Mouse (Mus musculus): ENCODE data around the gene Rmnd1. TPM values are rescaled to one million over a fixed set of nuclear protein-coding genes. Genes with fewer than 3 reads are reported as not detected.

The Rmnd1 gene
- total RNA-seq, 1 experiment from 2014 or later, result 57.0 TPM

DNA sequence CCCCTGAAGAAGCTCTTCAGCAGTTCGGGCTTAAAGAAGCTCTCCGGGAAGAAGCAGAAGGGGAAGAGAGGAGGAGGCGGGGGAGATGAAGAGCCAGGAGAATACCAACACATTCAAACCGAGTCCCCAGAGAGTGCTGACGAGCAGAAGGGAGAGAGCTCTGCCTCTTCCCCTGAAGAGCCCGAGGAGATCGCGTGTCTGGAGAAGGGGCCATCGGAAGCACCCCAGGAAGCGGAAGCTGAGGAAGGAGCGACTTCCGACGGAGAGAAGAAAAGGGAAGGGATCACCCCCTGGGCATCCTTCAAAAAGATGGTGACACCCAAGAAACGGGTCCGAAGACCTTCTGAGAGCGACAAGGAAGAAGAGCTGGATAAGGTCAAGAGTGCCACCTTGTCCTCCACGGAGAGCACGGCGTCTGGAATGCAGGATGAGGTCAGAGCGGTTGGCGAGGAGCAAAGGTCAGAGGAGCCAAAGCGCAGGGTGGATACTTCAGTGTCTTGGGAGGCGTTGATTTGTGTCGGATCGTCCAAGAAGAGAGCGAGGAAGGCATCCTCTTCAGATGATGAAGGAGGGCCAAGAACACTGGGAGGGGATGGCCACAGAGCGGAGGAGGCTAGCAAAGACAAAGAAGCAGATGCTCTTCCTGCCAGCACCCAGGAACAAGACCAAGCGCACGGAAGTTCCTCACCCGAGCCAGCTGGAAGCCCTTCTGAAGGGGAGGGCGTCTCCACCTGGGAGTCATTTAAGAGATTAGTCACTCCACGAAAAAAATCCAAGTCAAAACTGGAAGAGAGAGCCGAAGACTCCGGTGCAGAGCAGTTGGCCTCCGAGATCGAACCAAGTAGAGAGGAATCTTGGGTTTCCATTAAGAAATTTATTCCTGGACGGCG, 77.6 kb downstream of the Rmnd1 start:
- no peak for DNase-seq

Other genes with a start within 250 kb of the Rmnd1 start
- 30.7 and 35.0 TPM in 2 replicates for gene Akap12, start 166.0 kb downstream of the Rmnd1 start, total RNA-seq (2021)
- 11.7 and 12.3 TPM in 2 replicates for gene Zbtb2, start 44.3 kb downstream of the Rmnd1 start, total RNA-seq (2021)
- gene Armt1, start 79 bp upstream of the Rmnd1 start, total RNA-seq (2021), result 15.7 and 20.1 TPM in 2 replicates
- gene Ccdc170, start 50.1 kb upstream of the Rmnd1 start, total RNA-seq (2021), result 0.11 and 0.38 TPM in 2 replicates
- gene Esr1, start 179.2 kb upstream of the Rmnd1 start, total RNA-seq (2021), result 15.9 and 19.6 TPM in 2 replicates